Mouse (Mus musculus) intestine, embryonic 16.5 days (tissue): ENCODE results near the gene Prkca. TPM values are rescaled to one million over a fixed set of nuclear protein-coding genes. Genes with fewer than 3 reads are reported as not detected.

ENCODE experiments used
- ATAC-seq: fragments of 200-750 bp; cut with Nextera tagmentation; 2 replicates; pipeline ENCODE4 v1.8.0; 2017; ENCODE audit warnings: moderate TSS enrichment, moderate library complexity
- H3K27ac ChIP-seq: fragments of 300-500 bp; sonication (generic); 2 replicates; pipeline ENCODE4 v1.5.1; 2014; ENCODE audit warnings: mild to moderate bottlenecking, low read length
- H3K27me3 ChIP-seq: fragments of 300-500 bp; sonication (generic); replicated peaks from 2 replicates; pipeline ENCODE4 v1.6.1; 2014; ENCODE audit warnings: low read length, control low read depth, mixed read lengths; ENCODE audit not compliant: control insufficient read depth, insufficient read depth
- H3K36me3 ChIP-seq: fragments of 300-500 bp; sonication (generic); 2 replicates; pipeline ENCODE4 v1.6.1; 2014; ENCODE audit warnings: low read length, control low read depth; ENCODE audit not compliant: control insufficient read depth, insufficient read depth
- H3K4me1 ChIP-seq: fragments of 300-500 bp; sonication (generic); 2 replicates; pipeline ENCODE4 v1.6.1; 2014; ENCODE audit warnings: low read length, control low read depth, mixed read lengths; ENCODE audit not compliant: control insufficient read depth, insufficient read depth
- H3K4me2 ChIP-seq: fragments of 300-500 bp; sonication (generic); 2 replicates; pipeline ENCODE4 v1.6.1; 2014; ENCODE audit warnings: low read depth, low read length, control low read depth
- H3K4me3 ChIP-seq: fragments of 300-500 bp; sonication (generic); 2 replicates; pipeline ENCODE4 v1.5.1; 2014; ENCODE audit warnings: mild to moderate bottlenecking, low read length
- H3K9ac ChIP-seq: fragments of 300-500 bp; sonication (generic); 2 replicates; pipeline ENCODE4 v1.6.1; 2014; ENCODE audit warnings: low read depth, low read length
- H3K9me3 ChIP-seq: fragments of 300-500 bp; sonication (generic); 2 replicates; pipeline ENCODE4 v1.6.1; 2016; ENCODE audit warnings: low read length, control low read depth; ENCODE audit not compliant: control insufficient read depth
- WGBS: fragments of 180-500 bp; shearing (Covaris S2); extraction: QIAGEN DNeasy Blood & Tissue Kit; methylation state at CpG from one replicate; pipeline ENCODE4 v1.1.7; 2014; 5-methylcytosine and 5-hydroxymethylcytosine counted together
- polyA plus RNA-seq: library from polyadenylated mRNA; unstranded; fragments of >200 nt; fragmentation: Nextera tagmentation; extraction: Ambion mirVana; gene quantifications from 2 replicates; pipeline ENCODE4 v1.2.1, GENCODE M21; 2015

The Prkca gene
- 19.7 and 20.3 TPM in 2 replicates for polyA plus RNA-seq

DNA sequence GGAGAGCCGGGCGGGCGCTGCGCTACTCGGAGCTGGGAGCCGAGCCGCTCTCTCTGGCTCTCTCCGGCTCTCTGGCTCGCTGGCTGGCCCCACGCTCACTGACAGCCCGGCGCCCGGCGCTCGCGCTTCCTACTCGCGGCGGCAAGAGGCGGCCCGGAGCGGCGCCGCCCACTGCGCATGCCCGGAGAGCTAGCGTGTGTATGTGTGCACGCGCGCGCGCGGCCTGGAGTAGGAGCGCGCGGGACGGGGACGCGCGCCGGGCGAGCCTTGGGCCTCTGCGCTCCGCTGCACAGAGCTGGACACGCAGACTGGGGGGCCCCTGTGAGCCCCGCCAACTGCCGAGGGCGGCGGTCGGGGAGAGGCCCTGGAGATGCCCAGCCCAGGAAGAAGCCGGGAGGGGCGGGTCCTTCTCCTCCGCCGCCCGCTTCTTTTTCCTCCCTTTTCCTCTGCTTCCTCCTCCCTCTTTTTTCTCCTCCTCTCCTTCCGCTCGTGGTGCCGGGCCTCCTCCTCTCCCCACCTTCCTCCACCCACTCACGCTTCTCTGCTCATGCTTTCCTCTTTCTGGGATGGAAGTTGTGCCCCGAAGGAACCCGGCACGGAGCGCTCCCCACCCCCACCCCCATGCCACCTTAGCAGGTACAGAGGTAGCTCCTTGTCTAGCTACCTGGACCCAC, at the start of gene Prkca:
Prkca (minus strand) TSS at position 140 of the 674 bp plus-strand sequence.
- H3K4me3 ChIP-seq = peak within 1 kb of the TSS; percentile 79
- no peaks in the 10 kb centered on the region for H3K9me3 ChIP-seq
- peak within 1 kb of the TSS; percentile 83 for H3K4me2 ChIP-seq
- no peaks in the 10 kb centered on the region for H3K27me3 ChIP-seq
- no peaks in the 10 kb centered on the region for H3K36me3 ChIP-seq
- peak; percentile 98 for ATAC-seq
- peak within 1 kb of the TSS; percentile 90 for H3K27ac ChIP-seq
- H3K4me1 ChIP-seq = peaks cover 8% of the 10 kb centered on the region
- H3K9ac ChIP-seq = peak within 1 kb of the TSS; percentile 86
- under 1% methylated on average over 54 of the region's 63 CpGs for WGBS

DNA sequence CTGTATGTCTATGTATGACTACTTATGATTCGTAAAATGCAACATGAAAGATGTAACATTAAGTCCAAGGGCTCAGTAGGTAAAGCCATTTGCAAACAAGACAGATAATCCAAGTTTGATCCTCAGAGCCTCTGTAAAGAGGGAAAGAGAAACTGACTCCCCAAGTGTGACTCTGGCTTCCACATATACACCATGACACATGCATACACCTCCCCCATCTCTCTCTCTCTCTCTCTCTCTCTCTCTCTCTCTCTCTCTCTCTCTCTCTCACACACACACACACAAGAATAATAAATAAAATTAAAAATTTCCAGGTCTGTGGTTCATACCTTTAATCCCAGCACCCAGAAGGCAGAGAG, 41.9 kb upstream of the Prkca start:
- no peaks in the 10 kb centered on the region for H3K36me3 ChIP-seq
- H3K27ac ChIP-seq = no peak overlapping the region
- no peaks in the 10 kb centered on the region for H3K27me3 ChIP-seq
- no peak overlapping the region for H3K4me2 ChIP-seq
- WGBS = 62% methylated on average over 1 of the region's 1 CpGs
- no peak overlapping the region for H3K4me3 ChIP-seq
- no peaks in the 10 kb centered on the region for H3K9me3 ChIP-seq
- no peak for ATAC-seq
- no peak overlapping the region for H3K9ac ChIP-seq
- H3K4me1 ChIP-seq = no peaks in the 10 kb centered on the region

DNA sequence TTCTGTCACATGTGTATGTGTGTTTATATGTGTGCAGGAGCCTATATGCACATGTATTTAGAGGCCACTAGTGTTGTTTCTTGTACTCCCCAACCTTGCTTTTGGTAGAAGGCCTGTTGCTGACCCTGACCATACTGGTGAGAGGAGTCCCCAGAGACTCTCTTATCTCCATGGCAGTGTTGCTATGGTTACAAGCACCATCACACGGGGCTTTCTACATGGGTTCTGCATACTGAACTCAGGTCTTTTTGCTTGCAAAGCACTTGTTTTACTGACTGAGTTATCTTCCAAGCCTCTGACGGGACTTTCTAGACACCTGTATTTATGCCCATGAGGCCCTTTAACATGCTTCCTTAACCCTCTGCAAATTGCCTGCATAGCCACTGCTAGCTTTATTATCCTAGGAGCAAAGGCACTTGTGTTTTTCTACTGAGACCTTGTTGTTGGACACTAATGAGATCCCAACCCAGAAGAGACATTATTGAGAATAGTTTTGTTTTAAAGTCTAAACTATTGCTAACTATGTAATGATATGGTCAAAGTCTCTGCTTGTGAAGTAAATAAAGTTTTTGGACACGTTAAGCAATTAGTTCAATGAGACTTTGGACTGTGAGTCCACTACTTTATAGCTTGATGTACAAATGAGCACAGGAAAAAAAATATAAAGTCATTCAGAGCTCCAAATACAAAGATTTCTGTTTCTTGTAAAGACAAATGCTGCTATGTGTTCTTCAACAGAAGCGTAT, 41.4 kb upstream of the Prkca start:
- Histone ChIP-seq H3K4me2 (no peak overlapping the region), H3K36me3 (no peaks in the 10 kb centered on the region), H3K9me3 (no peaks in the 10 kb centered on the region), H3K4me3 (no peak overlapping the region), H3K27me3 (no peaks in the 10 kb centered on the region), H3K9ac (no peak overlapping the region), H3K4me1 (no peaks in the 10 kb centered on the region), H3K27ac (no peak overlapping the region)
- WGBS = 47% methylated on average over 4 of the region's 4 CpGs
- ATAC-seq = peak; percentile 63

DNA sequence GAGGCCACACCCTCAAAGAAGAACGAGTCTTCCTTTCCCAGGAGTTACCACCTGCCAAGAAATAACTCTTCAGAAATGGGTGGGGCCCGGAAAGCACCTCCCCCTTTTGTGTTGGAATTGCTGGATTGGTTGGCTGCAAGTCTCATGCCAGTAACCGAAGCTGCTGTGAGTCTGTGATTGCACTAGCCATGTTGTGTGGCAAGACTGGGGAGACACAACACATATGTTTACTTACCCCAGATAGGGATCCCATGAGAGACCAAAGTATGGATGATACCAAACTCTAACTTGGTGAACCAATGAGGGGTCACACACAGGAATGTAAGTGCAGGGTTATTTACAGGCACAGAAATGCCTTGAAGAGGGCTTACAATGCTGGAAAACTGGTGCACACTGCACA, 38.9 kb upstream of the Prkca start:
- H3K27me3 ChIP-seq = no peaks in the 10 kb centered on the region
- WGBS = 71% methylated on average over 3 of the region's 3 CpGs
- H3K4me3 ChIP-seq = no peak overlapping the region
- ATAC-seq = no peak
- no peak overlapping the region for H3K4me2 ChIP-seq
- H3K36me3 ChIP-seq = no peaks in the 10 kb centered on the region
- H3K27ac ChIP-seq = no peak overlapping the region
- H3K4me1 ChIP-seq = no peaks in the 10 kb centered on the region
- H3K9ac ChIP-seq = no peak overlapping the region
- no peaks in the 10 kb centered on the region for H3K9me3 ChIP-seq

GRCm38 (mm10) chr11:108378363-108378751, 34.6 kb upstream of the Prkca start:
- H3K27ac ChIP-seq = no peak overlapping the region
- 64% methylated on average over 4 of the region's 4 CpGs for WGBS
- no peak overlapping the region for H3K9ac ChIP-seq
- no peak overlapping the region for H3K4me3 ChIP-seq
- no peaks in the 10 kb centered on the region for H3K9me3 ChIP-seq
- H3K4me1 ChIP-seq = no peaks in the 10 kb centered on the region
- H3K36me3 ChIP-seq = no peaks in the 10 kb centered on the region
- H3K4me2 ChIP-seq = no peak overlapping the region
- peak; percentile 53 for ATAC-seq
- H3K27me3 ChIP-seq = no peaks in the 10 kb centered on the region

DNA sequence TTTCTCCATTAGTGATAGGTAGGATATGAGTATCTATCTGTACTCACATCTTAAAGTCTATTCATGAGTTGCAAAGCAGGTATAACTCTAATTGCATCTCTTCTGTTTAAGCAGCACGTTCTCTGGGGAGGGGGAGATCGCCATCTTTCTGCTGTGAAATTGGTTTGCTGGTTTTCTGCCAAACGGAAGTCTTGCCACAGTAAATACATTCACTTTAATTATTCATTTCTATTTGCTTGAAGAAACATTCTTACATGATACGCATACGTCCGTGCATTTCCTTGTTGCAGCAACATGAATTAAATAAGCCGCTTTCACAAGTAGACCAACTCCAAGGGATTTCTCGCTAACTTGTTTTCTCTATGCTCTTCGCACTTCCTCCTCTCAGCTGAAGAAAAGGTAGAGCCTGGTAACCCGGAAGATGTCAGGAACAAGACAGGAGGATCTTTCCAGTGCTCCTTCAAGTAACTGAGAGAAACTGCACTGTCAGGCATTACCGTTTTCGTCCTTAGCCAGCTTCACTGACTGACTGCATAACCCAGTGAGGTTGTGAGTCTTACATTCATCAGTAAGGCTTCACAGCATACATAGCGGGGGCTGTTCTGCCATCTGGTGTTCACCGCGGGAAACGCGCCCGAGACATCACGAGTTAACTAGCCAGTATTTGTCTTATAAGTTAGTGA, 34.1 kb upstream of the Prkca start:
- H3K9me3 ChIP-seq = no peaks in the 10 kb centered on the region
- H3K9ac ChIP-seq = no peak overlapping the region
- ATAC-seq = peak; percentile 95
- 0 out of 2 replicates have a peak overlapping the region, but pooled peaks have one; percentile 7 for H3K4me2 ChIP-seq
- H3K4me1 ChIP-seq = no peaks in the 10 kb centered on the region
- WGBS = 34% methylated on average over 19 of the region's 19 CpGs
- H3K27me3 ChIP-seq = no peaks in the 10 kb centered on the region
- no peak overlapping the region for H3K4me3 ChIP-seq
- H3K27ac ChIP-seq = no peak overlapping the region
- H3K36me3 ChIP-seq = no peaks in the 10 kb centered on the region

- Histone ChIP-seq H3K9me3 (no peaks in the 10 kb centered on the region), H3K27ac (no peak overlapping the region), H3K27me3 (no peaks in the 10 kb centered on the region), H3K36me3 (no peaks in the 10 kb centered on the region), H3K4me3 (no peak overlapping the region), H3K4me2 (no peak overlapping the region), H3K4me1 (no peaks in the 10 kb centered on the region), H3K9ac (no peak overlapping the region)
- no peak for ATAC-seq
- 89% methylated on average over 7 of the region's 7 CpGs for WGBS
Measured at GRCm38 (mm10) chr11:108376815-108377214, 33.1 kb upstream of the Prkca start.

DNA sequence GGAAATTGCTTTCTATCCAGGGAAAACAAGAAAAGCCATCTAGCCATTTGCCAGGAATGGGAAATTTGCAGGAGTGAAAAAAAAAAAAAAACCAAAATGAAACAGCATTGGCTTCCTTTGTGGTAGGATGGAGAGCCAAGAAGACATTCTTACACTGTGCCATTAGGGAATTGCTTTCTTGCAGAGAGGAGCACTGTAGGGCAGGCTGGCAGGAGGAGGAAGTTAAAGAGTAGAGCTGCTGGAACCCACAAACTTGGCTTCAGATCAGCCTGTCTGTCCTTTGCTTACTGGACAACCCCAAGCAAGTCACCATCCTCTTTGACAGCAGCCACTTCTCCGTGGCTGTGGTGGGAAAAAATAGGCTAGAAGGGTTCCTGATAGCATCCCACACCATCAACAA, 23.3 kb upstream of the Prkca start:
- ATAC-seq = no peak
- WGBS = 75% methylated on average over 1 of the region's 1 CpGs
- H3K4me1 ChIP-seq = peaks cover 15% of the 10 kb centered on the region
- no peak overlapping the region for H3K4me3 ChIP-seq
- H3K27ac ChIP-seq = no peak overlapping the region
- no peak overlapping the region for H3K4me2 ChIP-seq
- no peaks in the 10 kb centered on the region for H3K27me3 ChIP-seq
- H3K36me3 ChIP-seq = no peaks in the 10 kb centered on the region
- no peak overlapping the region for H3K9ac ChIP-seq
- no peaks in the 10 kb centered on the region for H3K9me3 ChIP-seq

DNA sequence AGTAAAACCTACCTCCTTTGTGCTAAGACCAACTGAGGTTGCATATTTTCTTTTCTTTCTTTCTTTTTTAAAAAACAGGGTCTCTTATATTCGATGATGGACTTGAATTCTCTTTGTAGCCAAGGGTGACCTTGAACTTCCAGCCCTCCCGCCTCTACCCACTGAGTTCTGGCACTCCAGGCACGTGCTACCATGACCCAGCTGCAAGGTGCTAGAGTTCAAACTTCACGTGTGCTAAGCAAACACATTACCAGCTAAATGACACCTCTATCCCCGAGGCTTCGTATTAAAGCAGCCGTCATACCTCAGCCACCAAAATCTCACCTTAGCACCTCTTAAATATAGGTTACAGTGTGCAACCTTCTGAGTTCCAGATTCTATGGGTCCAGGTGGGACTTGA, 21.9 kb upstream of the Prkca start:
- ATAC-seq = peak; percentile 83
- no peaks in the 10 kb centered on the region for H3K36me3 ChIP-seq
- H3K9me3 ChIP-seq = no peaks in the 10 kb centered on the region
- no peaks in the 10 kb centered on the region for H3K27me3 ChIP-seq
- H3K4me3 ChIP-seq = no peak overlapping the region
- no peak overlapping the region for H3K27ac ChIP-seq
- H3K4me2 ChIP-seq = no peak overlapping the region
- H3K9ac ChIP-seq = no peak overlapping the region
- 59% methylated on average over 7 of the region's 7 CpGs for WGBS
- H3K4me1 ChIP-seq = peaks cover 15% of the 10 kb centered on the region
